Mouse (Mus musculus) kidney, postnatal 0 days (tissue): ENCODE measurements at regions not wholly inside any gene's neighbourhood (a gene's known extent, or its start where the extent isn't known, plus 50 kb on each side); places are given as distances from the start of the nearest gene placed in this dataset.
A peak's percentile ranks its signal among the peaks of the same experiment; 100 is the strongest.

Source experiments
- ATAC-seq: fragments of 200-750 bp; cut with Nextera tagmentation; replicated peaks from 2 replicates; pipeline ENCODE4 v1.8.0; 2017; ENCODE audit warnings: low read depth, moderate number of reproducible peaks, moderate TSS enrichment, moderate library complexity; ENCODE audit not compliant: low FRiP score
- DNase-seq: peaks from one replicate; pipeline ENCODE4 v3.0.0-alpha.2; 2016; ENCODE audit warnings: low spot score
- H3K27ac ChIP-seq: fragments of 300-500 bp; sonication (generic); 2 replicates; pipeline ENCODE4 v1.5.1; 2014; ENCODE audit warnings: mild to moderate bottlenecking
- H3K27me3 ChIP-seq: fragments of 300-500 bp; sonication (generic); 2 replicates; pipeline ENCODE4 v1.6.1; 2014; ENCODE audit warnings: low read length, mixed read lengths; ENCODE audit not compliant: insufficient read depth
- H3K36me3 ChIP-seq: fragments of 300-500 bp; sonication (generic); 2 replicates; pipeline ENCODE4 v1.6.1; 2014; ENCODE audit warnings: low read length, mixed read lengths; ENCODE audit not compliant: insufficient read depth
- H3K4me1 ChIP-seq: fragments of 300-500 bp; sonication (generic); replicated peaks from 2 replicates; pipeline ENCODE4 v1.6.1; 2014; ENCODE audit warnings: antibody characterized with exemption, low read length, mixed read lengths; ENCODE audit not compliant: insufficient read depth
- H3K4me2 ChIP-seq: fragments of 300-500 bp; sonication (generic); 2 replicates; pipeline ENCODE4 v1.6.1; 2014; ENCODE audit warnings: mild to moderate bottlenecking, low read length, moderate library complexity, mixed read lengths
- H3K4me3 ChIP-seq: fragments of 300-500 bp; sonication (generic); replicated peaks from 2 replicates; pipeline ENCODE4 v1.5.1; 2014; ENCODE audit warnings: low read depth, low read length
- H3K9ac ChIP-seq: fragments of 300-500 bp; sonication (generic); 2 replicates; pipeline ENCODE4 v1.6.1; 2014; ENCODE audit warnings: low read depth, low read length
- H3K9me3 ChIP-seq: fragments of 300-500 bp; sonication (generic); replicated peaks from 2 replicates; pipeline ENCODE4 v1.6.1; 2016; ENCODE audit warnings: low read length, inconsistent platforms, mixed read lengths
- CTCF ChIP-seq: IDR thresholded peaks from 2 replicates; pipeline ENCODE4 v1.5.1; 2016; ENCODE audit warnings: antibody characterized with exemption, low read depth, mild to moderate bottlenecking, moderate library complexity
- WGBS: fragments of 180-500 bp; shearing (Covaris S2); extraction: QIAGEN DNeasy Blood & Tissue Kit; methylation state at CpG from one replicate; pipeline ENCODE4 v1.1.7; 2014; 5-methylcytosine and 5-hydroxymethylcytosine counted together

DNA sequence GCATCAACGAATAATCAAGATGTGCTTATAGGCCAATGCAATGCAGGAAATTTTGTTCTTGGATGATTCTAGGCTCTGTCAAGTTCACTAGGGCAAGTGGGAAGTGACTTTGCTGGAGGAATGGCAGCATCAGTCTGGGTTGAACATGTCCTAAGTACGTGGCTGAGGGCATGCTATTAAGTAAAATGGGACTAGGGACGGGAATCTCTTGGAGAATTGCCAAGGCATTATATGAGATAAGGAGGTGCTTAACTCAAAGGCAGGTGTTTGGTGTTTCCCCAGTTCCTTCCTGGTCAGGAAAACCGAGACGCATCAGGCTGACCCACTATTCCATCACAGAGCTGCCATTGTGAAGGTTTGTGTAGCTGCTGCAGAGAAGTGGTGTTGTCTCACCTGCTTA is 307.0 kb downstream of the Med13l start:
- H3K9ac ChIP-seq, result no peak overlapping the region
- no peak overlapping the region for H3K4me3 ChIP-seq
- no peaks in the 10 kb centered on the region for H3K4me1 ChIP-seq
- no peaks in the 10 kb centered on the region for H3K9me3 ChIP-seq
- no peak for TF ChIP-seq CTCF
- no peak overlapping the region for H3K4me2 ChIP-seq
- ATAC-seq, result no peak
- no peak for DNase-seq
- H3K27me3 ChIP-seq, result no peaks in the 10 kb centered on the region
- H3K27ac ChIP-seq, result no peak overlapping the region
- no peaks in the 10 kb centered on the region for H3K36me3 ChIP-seq
- WGBS, result 80% methylated on average over 5 of the region's 5 CpGs

DNA sequence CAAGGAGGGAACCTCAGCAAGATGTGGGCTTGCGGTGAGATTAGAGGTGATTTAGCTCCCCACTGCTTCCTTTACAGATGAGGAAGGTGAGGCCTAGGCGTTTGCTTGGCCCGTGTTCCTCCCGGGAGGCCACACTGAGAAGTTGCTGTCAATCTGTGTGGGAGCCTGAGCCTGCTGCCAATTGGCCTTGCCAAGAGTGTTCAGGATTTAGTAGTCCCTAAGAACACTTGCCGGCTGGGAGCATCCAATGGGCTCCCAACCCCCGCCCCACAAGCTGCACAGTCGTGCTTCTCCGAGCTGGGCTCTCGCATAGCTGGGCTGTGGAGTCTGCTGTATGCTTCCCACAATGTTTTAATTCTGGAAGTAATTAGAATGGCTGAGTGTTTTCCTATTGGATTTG is 308.9 kb downstream of the Med13l start:
- no peaks in the 10 kb centered on the region for H3K9me3 ChIP-seq
- no peak overlapping the region for H3K9ac ChIP-seq
- ATAC-seq, result no peak
- whole genome bisulfite sequencing, result 58% methylated on average over 9 of the region's 9 CpGs
- DNase-seq, result no peak
- H3K27ac ChIP-seq, result no peak overlapping the region
- H3K4me3 ChIP-seq, result no peak overlapping the region
- no peaks in the 10 kb centered on the region for H3K36me3 ChIP-seq
- TF ChIP-seq CTCF, result no peak
- H3K4me2 ChIP-seq, result no peak overlapping the region
- H3K27me3 ChIP-seq, result no peaks in the 10 kb centered on the region
- H3K4me1 ChIP-seq, result no peaks in the 10 kb centered on the region

DNA sequence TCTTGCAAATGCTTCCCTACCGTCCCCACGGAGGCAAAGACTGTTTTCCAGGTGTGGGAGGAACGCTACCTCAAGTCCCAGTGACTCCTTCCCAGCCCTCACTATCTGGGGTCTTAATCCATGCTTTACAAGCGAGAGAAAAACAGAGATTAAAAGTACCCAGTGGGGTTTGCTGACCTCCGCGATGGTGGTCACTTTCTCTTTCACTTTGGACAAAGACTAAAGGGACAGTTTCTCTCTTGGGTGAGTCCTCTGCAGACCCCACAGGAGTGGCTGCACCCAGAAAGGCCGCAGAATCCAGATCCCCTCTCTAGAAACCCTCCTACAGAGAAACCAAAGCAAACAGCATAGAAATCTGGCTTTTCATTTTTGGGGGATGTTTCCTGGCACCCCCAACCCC is 313.4 kb downstream of the Med13l start:
- H3K4me1 ChIP-seq, result no peaks in the 10 kb centered on the region
- WGBS, result 52% methylated on average over 7 of the region's 7 CpGs
- H3K27ac ChIP-seq, result no peak overlapping the region
- TF ChIP-seq CTCF, result no peak
- H3K9ac ChIP-seq, result no peak overlapping the region
- no peaks in the 10 kb centered on the region for H3K9me3 ChIP-seq
- H3K36me3 ChIP-seq, result no peaks in the 10 kb centered on the region
- H3K27me3 ChIP-seq, result peaks cover 19% of the 10 kb centered on the region
- H3K4me3 ChIP-seq, result no peak overlapping the region
- ATAC-seq (no peak), DNase-seq (no peak)
- no peak overlapping the region for H3K4me2 ChIP-seq

DNA sequence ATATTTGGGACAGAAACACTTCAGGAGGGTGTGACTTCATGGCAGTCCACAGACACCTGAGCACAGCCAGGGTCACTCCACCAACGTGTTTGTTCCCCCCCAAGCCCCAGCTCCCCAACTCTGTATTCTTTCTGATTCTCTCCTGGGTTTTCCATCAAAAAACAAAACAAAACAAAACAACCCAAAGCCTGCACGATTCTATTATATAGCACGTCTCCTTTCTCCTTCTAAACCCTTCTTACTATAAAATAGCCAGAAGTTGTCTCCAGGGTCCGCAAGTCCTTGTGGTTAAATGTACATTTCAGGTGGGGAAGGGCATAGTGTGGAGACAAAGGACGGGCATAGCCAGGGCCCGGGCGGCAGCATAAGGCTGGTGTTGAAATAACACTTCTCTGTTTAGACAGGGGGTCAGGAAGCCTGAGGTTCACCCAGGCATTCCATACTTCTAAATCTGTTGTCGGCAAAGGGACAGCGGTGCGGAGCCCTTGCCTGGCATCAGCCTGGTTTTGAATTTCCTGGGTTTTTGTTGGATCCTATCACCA is 314.7 kb downstream of the Med13l start:
- peaks cover 21% of the 10 kb centered on the region for H3K27me3 ChIP-seq
- ATAC-seq, result no peak

DNA sequence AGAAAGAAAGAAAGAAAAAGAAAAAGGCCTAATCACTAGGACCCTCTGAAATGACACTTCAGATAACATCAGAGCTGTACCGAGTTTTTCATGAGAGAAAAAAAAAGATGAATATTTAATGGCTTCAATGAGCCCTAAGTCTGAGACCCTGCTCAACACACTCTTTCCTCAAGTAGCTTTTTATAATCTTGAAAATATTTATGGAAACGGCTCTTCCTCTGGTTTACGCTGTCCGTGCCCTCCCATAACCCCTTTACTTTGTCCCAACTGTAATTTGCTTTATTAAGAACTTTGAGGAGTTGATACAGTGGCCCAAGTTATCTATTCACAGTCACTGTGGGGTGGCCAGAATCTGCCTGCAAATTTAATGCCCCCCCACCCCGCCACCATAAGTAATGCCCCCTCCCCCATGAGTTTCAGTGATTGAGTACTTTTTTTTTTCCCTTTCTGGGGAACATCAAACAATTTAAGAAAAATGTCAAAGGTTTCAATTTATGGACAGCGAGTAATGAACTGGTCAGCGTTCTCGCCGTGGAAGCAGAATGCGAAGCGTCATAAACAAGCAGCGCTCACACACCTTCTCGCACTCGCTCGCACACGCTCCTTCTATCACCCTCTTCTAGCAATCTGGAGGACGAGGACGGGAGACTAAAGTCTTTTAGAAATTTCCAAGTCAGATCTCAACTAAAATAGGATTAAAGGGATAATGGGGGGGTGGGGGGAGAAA is 316.3 kb downstream of the Med13l start:
- ATAC-seq (no peak), DNase-seq (no peak)
- H3K4me1 ChIP-seq, result no peaks in the 10 kb centered on the region
- H3K27ac ChIP-seq, result peak overlapping the region; percentile 31
- TF ChIP-seq CTCF, result no peak
- peak overlapping the region; percentile 18 for H3K4me3 ChIP-seq
- H3K27me3 ChIP-seq, result peaks cover 21% of the 10 kb centered on the region
- WGBS, result 10% methylated on average over 18 of the region's 18 CpGs
- no peaks in the 10 kb centered on the region for H3K9me3 ChIP-seq
- no peak overlapping the region for H3K9ac ChIP-seq
- no peaks in the 10 kb centered on the region for H3K36me3 ChIP-seq
- H3K4me2 ChIP-seq, result peak overlapping the region; percentile 55

More for the DNA sequence above, 314.7 kb downstream of the Med13l start:
- no peak overlapping the region for H3K9ac ChIP-seq
- DNase-seq, result no peak
- no peak overlapping the region for H3K27ac ChIP-seq
- no peaks in the 10 kb centered on the region for H3K4me1 ChIP-seq
- H3K9me3 ChIP-seq, result no peaks in the 10 kb centered on the region
- H3K4me2 ChIP-seq, result 0 out of 2 replicates have a peak overlapping the region, but pooled peaks have one; percentile 13
- TF ChIP-seq CTCF, result no peak
- H3K36me3 ChIP-seq, result no peaks in the 10 kb centered on the region
- H3K4me3 ChIP-seq, result no peak overlapping the region
- 34% methylated on average over 10 of the region's 10 CpGs for WGBS

DNA sequence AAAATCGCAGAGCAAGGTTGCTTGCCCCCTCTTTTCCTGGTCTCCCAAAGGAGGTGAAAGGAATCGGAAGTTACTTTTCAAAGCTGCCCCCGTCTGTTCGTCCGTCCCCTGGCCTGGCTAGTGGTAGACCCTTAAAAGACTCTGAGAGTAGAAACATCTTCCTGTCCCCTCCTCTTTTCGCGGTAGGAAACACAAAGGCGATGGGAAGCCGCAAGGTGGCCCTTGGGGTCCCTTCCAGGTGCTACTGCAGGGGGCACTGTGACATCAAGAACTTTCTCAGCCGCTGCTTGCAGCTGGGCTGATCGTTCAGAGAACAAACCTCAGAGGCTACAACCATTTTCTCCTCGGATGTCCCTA is 316.8 kb downstream of the Med13l start:
- no peaks in the 10 kb centered on the region for H3K4me1 ChIP-seq
- H3K36me3 ChIP-seq, result no peaks in the 10 kb centered on the region
- WGBS, result under 1% methylated on average over 12 of the region's 12 CpGs
- H3K4me3 ChIP-seq, result peak overlapping the region; percentile 18
- H3K27me3 ChIP-seq, result peaks cover 21% of the 10 kb centered on the region
- peak overlapping the region; percentile 31 for H3K27ac ChIP-seq
- no peak overlapping the region for H3K9ac ChIP-seq
- no peaks in the 10 kb centered on the region for H3K9me3 ChIP-seq
- peak overlapping the region; percentile 55 for H3K4me2 ChIP-seq
- TF ChIP-seq CTCF, result peak; percentile 75
- ATAC-seq (no peak), DNase-seq (peak; percentile 85)
